Mouse (Mus musculus) telencephalon, adult 2 months (tissue): ENCODE measurements around the gene Ap5s1.

Experiments
- DNase-seq: peaks from one replicate; pipeline ENCODE4 v3.0.0-alpha.2; 2011; ENCODE audit warnings: low read depth, low spot score

Gene Ap5s1

DNA sequence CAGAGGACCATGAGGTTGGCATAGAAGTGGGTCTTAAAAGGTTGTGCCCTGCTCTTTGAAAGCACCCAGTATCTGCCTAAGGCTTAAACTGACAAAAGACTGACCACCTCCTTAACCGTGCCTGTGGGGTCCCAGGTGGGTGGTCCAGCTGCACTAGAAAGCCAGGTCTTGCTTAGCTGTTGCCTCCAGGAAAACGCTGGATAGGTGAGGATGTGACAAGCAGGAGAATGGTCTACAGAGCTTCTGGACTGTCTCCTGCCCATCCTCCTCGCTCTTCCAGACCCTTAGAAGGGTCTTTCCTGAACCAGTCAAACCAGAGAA, 19.3 kb upstream of the Ap5s1 start:
- no peak for DNase-seq

DNA sequence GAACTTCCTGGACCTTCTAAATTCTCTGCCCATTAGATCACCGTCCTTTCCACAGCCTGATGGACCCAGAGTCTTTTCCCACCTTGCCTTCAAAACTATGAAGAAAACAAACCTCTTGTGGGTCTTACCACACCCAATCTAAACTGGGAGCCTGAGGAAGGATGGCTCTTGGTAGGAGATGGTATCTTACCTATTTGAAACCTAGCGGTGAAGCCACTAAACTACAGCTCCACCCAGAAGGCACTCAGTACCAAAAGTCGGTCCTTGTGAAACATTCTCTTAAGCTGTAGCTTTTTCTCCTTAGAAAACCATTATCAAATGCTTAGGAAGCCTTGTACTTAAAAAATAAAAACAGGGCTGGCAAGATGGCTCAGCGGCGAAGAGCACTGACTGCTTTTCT, 18.6 kb upstream of the Ap5s1 start:
- DNase-seq = no peak

- no peak for DNase-seq
Observed at GRCm38 (mm10) chr2:131189521-131190309, 17.2 kb upstream of the Ap5s1 start.

DNA sequence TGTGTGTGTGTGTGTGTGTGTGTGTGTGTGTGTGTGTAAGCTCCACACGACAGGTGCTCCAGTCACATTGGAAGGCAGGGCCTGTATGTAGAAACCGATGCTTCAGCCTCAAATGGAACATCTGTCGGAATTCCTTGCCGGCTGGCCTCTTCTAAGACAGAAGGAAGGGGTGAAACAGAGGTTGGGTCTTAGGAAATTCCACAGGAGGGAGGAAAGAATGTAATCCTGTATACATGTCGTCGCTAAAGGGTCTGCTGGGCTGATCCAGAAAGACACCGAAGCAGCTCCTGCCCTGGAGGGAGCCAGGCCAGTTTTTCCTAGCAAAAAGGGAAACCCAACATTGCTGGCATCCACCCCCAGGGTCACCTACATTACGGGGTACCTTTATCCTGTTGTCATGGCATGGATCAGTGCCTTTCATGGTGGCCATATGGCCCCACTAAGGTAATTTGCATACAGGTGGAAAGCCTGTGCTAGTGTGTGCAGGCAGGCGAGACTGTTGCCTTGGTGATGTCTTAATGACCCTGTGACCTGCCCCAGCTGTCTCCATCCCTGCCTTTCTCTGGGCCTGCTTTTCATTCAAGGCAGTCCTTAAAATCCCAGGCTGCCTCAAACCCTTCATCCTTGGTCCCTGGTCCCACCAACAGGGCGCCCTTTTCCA, 16.4 kb upstream of the Ap5s1 start:
- no peak for DNase-seq

DNA sequence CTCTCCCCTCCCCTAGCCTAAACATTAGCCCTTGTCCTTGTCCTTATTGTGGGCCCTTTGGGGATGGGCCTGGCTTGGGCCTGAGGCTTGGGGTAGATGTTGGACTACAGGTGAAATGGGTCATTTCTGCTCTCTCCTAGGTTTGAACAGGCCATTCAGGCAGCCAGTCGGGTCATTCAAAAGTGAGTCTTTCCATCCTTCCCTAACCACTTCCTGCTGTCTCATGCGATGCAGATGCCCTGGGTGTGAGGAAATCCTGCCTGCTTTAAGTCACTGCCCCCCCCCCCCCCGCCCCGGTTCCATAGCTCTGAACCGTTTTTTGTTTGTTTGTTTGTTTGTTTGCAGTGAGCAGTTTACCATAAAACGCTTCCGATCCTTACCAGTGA, 15.9 kb upstream of the Ap5s1 start:
- DNase-seq = no peak

DNA sequence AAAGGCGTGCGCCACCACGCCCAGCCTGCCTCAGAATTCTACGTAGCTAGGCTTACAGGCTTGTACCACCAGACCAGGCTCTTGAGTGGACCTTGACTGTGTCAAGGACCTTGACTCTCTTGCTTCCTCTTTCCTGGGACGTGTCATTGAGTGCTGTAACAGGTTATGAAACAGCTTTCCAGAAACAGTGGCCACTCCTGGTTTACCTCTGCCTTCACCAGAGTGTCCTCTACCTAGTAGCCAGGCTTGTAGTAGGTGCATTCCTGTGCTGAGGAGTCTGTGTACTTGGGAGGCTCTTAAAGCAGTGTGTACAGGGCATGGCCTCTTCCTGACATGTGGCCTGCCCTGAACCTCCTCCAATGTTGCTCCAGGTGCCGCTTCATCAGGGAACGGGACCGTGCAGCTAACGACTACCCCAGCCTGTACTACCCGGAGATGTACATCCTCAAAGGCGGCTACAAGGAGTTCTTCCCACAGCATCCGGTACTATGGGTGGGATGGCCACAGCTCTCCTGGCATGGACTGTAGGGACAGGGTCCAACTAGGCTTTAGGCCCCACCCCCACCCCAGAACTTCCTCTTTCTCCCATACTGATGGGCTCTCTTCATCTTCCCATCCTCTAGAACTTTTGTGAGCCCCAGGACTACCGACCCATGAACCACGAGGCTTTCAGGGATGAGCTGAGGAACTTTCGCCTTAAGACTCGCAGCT, 10.1 kb upstream of the Ap5s1 start:
- no peak for DNase-seq

- DNase-seq = no peak
Observed at GRCm38 (mm10) chr2:131200710-131201109, 6.2 kb upstream of the Ap5s1 start.

DNA sequence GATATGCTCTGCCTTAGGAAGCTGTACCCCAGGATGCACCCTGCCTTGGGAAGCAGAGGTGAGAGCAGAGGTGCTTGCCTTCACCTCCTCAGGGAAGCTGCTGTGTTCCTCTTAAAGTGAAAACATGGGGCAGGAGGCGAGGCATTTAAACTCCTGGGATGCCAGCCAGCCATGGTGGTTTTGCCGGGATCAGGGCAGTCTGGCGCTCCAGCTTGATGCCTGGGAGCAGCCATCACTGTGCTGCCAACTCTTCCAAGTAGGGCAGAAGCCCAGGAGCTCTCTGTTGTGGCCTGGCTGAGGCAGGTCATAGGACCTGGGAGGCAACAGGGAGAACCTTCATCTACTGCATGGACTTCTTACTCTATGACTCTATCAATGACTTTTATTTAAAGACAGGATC, 5.6 kb upstream of the Ap5s1 start:
- DNase-seq = no peak

- DNase-seq = no peak
Observed at GRCm38 (mm10) chr2:131203816-131204409, 3.0 kb upstream of the Ap5s1 start.

GRCm38 (mm10) chr2:131204410-131204981, 2.4 kb upstream of the Ap5s1 start:
- peak; percentile 90 for DNase-seq

- no peak for DNase-seq
Observed at GRCm38 (mm10) chr2:131205521-131206182, 1.2 kb upstream of the Ap5s1 start.

DNA sequence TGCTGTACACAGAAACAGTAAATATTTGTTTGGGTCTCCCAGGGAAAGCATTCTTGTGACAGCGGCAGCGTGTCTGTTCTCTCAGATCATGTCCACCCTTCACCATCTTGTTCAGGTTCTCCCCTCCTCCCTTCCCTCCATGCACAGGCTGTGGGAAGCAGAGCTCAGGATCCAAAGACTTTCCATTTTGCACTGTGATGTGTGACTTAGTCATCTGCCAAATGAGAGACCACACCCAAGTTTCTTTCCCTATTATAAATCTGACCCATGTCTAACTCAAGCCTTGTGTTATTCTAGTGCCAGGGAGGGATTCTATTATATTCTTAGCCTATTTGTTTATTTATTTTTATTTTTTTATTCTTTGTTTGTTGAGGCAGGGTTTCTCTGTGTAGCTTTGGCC, 1.5 kb downstream of the Ap5s1 start:
- no peak for DNase-seq

- DNase-seq = no peak
Observed at GRCm38 (mm10) chr2:131209125-131209795, 2.4 kb downstream of the Ap5s1 start.

GRCm38 (mm10) chr2:131209969-131210792, 3.3 kb downstream of the Ap5s1 start:
- peak; percentile 91 for DNase-seq

DNA sequence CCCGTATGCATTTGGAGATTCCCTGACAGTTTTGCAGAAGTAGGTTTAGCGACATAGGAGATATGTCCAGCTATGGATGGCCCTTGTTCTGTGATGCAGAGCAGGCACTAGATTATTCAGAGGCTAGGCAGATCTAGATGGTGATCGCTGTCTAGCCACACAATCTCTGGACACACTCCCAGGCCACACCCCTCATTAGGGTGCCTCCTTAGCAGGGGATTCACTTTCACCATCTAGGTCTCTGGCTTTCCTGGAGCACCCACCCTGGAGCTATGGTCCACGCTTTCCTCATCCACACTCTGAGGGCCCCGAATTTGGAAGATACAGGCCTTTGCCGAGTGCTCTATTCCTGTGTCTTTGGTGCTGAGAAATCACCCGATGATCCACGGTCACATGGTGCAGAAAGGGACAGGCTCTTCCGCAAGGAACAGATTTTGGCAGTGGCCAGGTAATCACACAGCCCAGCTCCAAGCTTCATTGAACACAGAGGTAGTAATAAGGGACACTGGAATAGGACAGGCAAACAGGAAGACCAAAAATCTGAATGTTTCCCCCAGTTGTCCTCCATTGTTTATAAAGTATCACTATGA, 4.2 kb downstream of the Ap5s1 start:
- DNase-seq = peak; percentile 16

DNA sequence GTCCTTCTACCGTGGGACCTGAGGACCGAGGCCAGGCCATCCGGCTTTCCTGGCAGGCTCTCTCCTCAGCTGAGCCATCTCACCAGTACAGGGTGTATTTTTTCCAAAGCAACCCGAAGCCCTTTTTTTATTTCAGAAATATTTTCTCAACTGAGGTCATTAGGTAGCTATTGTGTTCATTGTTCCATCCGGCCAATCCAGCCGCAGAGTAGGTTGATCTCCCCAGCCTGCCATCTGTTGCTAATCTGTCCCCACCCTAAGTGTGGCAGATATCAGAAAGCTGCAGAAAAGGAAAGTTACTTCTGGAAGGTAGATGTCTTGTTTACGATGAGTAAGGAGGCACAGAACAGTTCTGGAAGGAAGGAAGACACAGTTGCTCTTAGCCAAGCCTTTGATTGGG, 6.9 kb downstream of the Ap5s1 start:
- DNase-seq = no peak

GRCm38 (mm10) chr2:131215941-131216858, 9.3 kb downstream of the Ap5s1 start:
- no peak for DNase-seq

DNA sequence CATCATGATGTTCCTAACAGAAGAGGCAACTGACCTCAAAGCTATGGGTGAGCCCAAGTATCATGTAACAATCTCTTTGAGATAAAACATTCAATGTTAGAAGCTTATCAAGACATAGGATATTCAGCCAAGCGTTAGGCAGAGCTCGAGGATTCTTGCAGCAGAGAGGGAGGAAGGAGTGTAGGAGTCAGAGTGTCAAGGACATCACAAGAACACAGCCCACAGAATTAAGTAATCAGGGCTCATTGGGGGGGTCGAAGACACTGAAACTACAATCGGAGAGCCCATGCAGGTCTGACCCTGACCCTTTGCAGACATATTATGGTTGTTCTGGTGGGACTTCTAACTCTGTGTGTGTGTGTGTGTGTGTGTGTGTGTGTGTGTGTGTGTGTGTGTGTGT, 13.2 kb downstream of the Ap5s1 start:
- DNase-seq = no peak
